Mouse (Mus musculus) forebrain, embryonic 15.5 days (tissue): Measurements from ENCODE around the gene Gm14434. TPM values are rescaled to one million over a fixed set of nuclear protein-coding genes. Genes with fewer than 3 reads are reported as not detected.
"Not testable (repeated sequence)": the region's sequence is repeated elsewhere in the genome, so short reads cannot be mapped to it uniquely, and the experiment has no call there.

Experiments
- ATAC-seq: fragments of 200-750 bp; cut with Nextera tagmentation; replicated peaks from 2 replicates; pipeline ENCODE4 v1.8.0; 2017; ENCODE audit warnings: mild to moderate bottlenecking, moderate TSS enrichment, moderate library complexity
- H3K27ac ChIP-seq: fragments of 300-500 bp; sonication (generic); replicated peaks from 2 replicates; pipeline ENCODE4 v1.5.1; 2015; ENCODE audit warnings: mild to moderate bottlenecking, inconsistent platforms
- H3K27me3 ChIP-seq: fragments of 300-500 bp; sonication (generic); 2 replicates; pipeline ENCODE4 v1.6.1; 2015; ENCODE audit warnings: inconsistent platforms
- H3K36me3 ChIP-seq: fragments of 300-500 bp; sonication (generic); 2 replicates; pipeline ENCODE4 v1.6.1; 2015; ENCODE audit warnings: mild to moderate bottlenecking, inconsistent platforms
- H3K4me1 ChIP-seq: fragments of 300-500 bp; sonication (generic); 2 replicates; pipeline ENCODE4 v1.6.1; 2015; ENCODE audit warnings: inconsistent platforms
- H3K4me2 ChIP-seq: fragments of 300-500 bp; sonication (generic); replicated peaks from 2 replicates; pipeline ENCODE4 v1.6.1; 2015; ENCODE audit warnings: mild to moderate bottlenecking, inconsistent platforms
- H3K4me3 ChIP-seq: fragments of 300-500 bp; sonication (generic); 2 replicates; pipeline ENCODE4 v1.5.1; 2015; ENCODE audit warnings: mild to moderate bottlenecking, inconsistent platforms
- H3K9ac ChIP-seq: fragments of 300-500 bp; sonication (generic); replicated peaks from 2 replicates; pipeline ENCODE4 v1.6.1; 2015; ENCODE audit warnings: mild to moderate bottlenecking, inconsistent platforms
- H3K9me3 ChIP-seq: fragments of 300-500 bp; sonication (generic); 2 replicates; pipeline ENCODE4 v1.6.1; 2016; ENCODE audit warnings: inconsistent platforms
- WGBS: fragments of 180-500 bp; shearing (Covaris S2); methylation state at CpG from one replicate; pipeline ENCODE4 v1.1.7; 2015; ENCODE audit warnings: mixed read lengths; 5-methylcytosine and 5-hydroxymethylcytosine counted together
- polyA plus RNA-seq: library from polyadenylated mRNA; unstranded; fragments of >200 nt; fragmentation: Nextera tagmentation; extraction: Ambion mirVana; gene quantifications from 2 replicates; pipeline ENCODE4 v1.2.1, GENCODE M21; 2015

Gene Gm14434
- 5.4 and 18.1 TPM in 2 replicates for polyA plus RNA-seq

GRCm38 (mm10) chr2:176486683-176487082, at the start of gene Gm14434:
Gene Gm14434 (minus strand): TSS chr2:176486783.
- H3K9me3 ChIP-seq, H3K9ac ChIP-seq, H3K27ac ChIP-seq, ATAC-seq, H3K27me3 ChIP-seq, H3K4me2 ChIP-seq, H3K4me1 ChIP-seq, H3K36me3 ChIP-seq, H3K4me3 ChIP-seq: not testable (repeated sequence)
- WGBS, result no CpG with 5 or more reads among the region's 4 CpGs

- not testable (repeated sequence) for ATAC-seq, H3K36me3 ChIP-seq, H3K9me3 ChIP-seq, H3K27ac ChIP-seq, H3K4me3 ChIP-seq, H3K4me2 ChIP-seq, H3K4me1 ChIP-seq, H3K27me3 ChIP-seq, H3K9ac ChIP-seq
- no CpG with 5 or more reads among the region's 9 CpGs for WGBS
Observed at GRCm38 (mm10) chr2:176520756-176521155, 34.2 kb upstream of the Gm14434 start, which contains the start of gene Zfp967. Gene Zfp967 (plus strand): TSS chr2:176521056.

- H3K4me1 ChIP-seq, H3K4me2 ChIP-seq, H3K9me3 ChIP-seq, H3K27me3 ChIP-seq, H3K4me3 ChIP-seq, H3K36me3 ChIP-seq, H3K9ac ChIP-seq, ATAC-seq, H3K27ac ChIP-seq: not testable (repeated sequence)
- WGBS, result no CpG with 5 or more reads among the region's 6 CpGs
Observed at GRCm38 (mm10) chr2:176423294-176423693, 63.3 kb downstream of the Gm14434 start, which contains the start of gene Gm14435. Gene Gm14435 (plus strand): TSS chr2:176423594.

Other genes with a start within 250 kb of the Gm14434 start
- gene Gm11009, start 167.3 kb downstream of the Gm14434 start, polyA plus RNA-seq, result not detected in 2 replicates
- 11.8 and 13.4 TPM in 2 replicates for gene Gm14435, start 63.2 kb downstream of the Gm14434 start, polyA plus RNA-seq
- not detected in 2 replicates for gene Zfp967, start 34.3 kb upstream of the Gm14434 start, polyA plus RNA-seq
- 26.2 and 28.2 TPM in 2 replicates for gene Gm14308, start 149.6 kb upstream of the Gm14434 start, polyA plus RNA-seq
- 8.0 and 8.4 TPM in 2 replicates for gene Zfp973, start 183.7 kb upstream of the Gm14434 start, polyA plus RNA-seq
- gene Gm14305, start 221.5 kb upstream of the Gm14434 start, polyA plus RNA-seq, result 33.5 and 40.2 TPM in 2 replicates